Mouse (Mus musculus): ENCODE data around the gene Gsdma3. TPM values are rescaled to one million over a fixed set of nuclear protein-coding genes. Genes with fewer than 3 reads are reported as not detected.

Gene Gsdma3
- polyA plus RNA-seq, 1 experiment, result not detected

GRCm38 (mm10) chr11:98681786-98682745 is 55.9 kb downstream of the Gsdma3 start, which contains the start of gene Psmd3:
Psmd3 (plus strand) TSS chr11:98682554.
- H3K4me1 ChIP-seq, result peaks cover 45% of the 10 kb centered on the region
- TF ChIP-seq FLI1 (IDR thresholded peaks at IDR 0.05; ENCODE audit: low read length) (no peak), GATA1 (IDR thresholded peaks at IDR 0.05; ENCODE audit: borderline replicate concordance, low read length) (no peak; the same call in 2 of the 3 replicates)
- peaks cover 3% of the 10 kb centered on the region for H3K27me3 ChIP-seq (replicated peaks)
- H3K4me3 ChIP-seq (replicated peaks), result peak within 1 kb of the TSS; percentile 100
- no peaks in the 10 kb centered on the region for H3K9me3 ChIP-seq
- H3K36me3 ChIP-seq (replicated peaks; ENCODE audit: low read length), result peaks cover 30% of the 10 kb centered on the region

- Histone ChIP-seq H3K4me1 (peaks cover 45% of the 10 kb centered on the region), H3K36me3 (replicated peaks; ENCODE audit: low read length) (peaks cover 37% of the 10 kb centered on the region), H3K4me3 (replicated peaks) (peak overlapping the region; percentile 100), H3K27me3 (replicated peaks) (no peaks in the 10 kb centered on the region), H3K9me3 (no peaks in the 10 kb centered on the region)
- TF ChIP-seq FLI1 (IDR thresholded peaks at IDR 0.05; ENCODE audit: low read length), result no peak
- no peak for TF ChIP-seq GATA1 (IDR thresholded peaks at IDR 0.05; ENCODE audit: borderline replicate concordance, low read length)
Observed at GRCm38 (mm10) chr11:98682811-98683210, 56.7 kb downstream of the Gsdma3 start.

GRCm38 (mm10) chr11:98685642-98686041 is 59.5 kb downstream of the Gsdma3 start:
- H3K27me3 ChIP-seq (replicated peaks), result no peaks in the 10 kb centered on the region
- no peaks in the 10 kb centered on the region for H3K9me3 ChIP-seq
- no peak for TF ChIP-seq FLI1 (IDR thresholded peaks at IDR 0.05; ENCODE audit: low read length)
- TF ChIP-seq GATA1 (IDR thresholded peaks at IDR 0.05; ENCODE audit: borderline replicate concordance, low read length), result no peak
- H3K4me1 ChIP-seq, result peaks cover 36% of the 10 kb centered on the region
- no peak overlapping the region for H3K4me3 ChIP-seq (replicated peaks)
- H3K36me3 ChIP-seq (replicated peaks; ENCODE audit: low read length), result peaks cover 61% of the 10 kb centered on the region

- peaks cover 75% of the 10 kb centered on the region for H3K36me3 ChIP-seq (replicated peaks; ENCODE audit: low read length)
- H3K4me1 ChIP-seq, result peaks cover 23% of the 10 kb centered on the region
- H3K4me3 ChIP-seq (replicated peaks), result no peak overlapping the region
- TF ChIP-seq GATA1 (IDR thresholded peaks at IDR 0.05; ENCODE audit: borderline replicate concordance, low read length) (no peak), FLI1 (IDR thresholded peaks at IDR 0.05; ENCODE audit: low read length) (no peak)
- no peaks in the 10 kb centered on the region for H3K9me3 ChIP-seq
- no peaks in the 10 kb centered on the region for H3K27me3 ChIP-seq (replicated peaks)
Observed at GRCm38 (mm10) chr11:98686976-98687375, 60.8 kb downstream of the Gsdma3 start.

Other genes with a start within 250 kb of the Gsdma3 start
- gene Tcap, start 242.5 kb upstream of the Gsdma3 start, polyA plus RNA-seq (2012; ENCODE audit: insufficient read depth, low replicate concordance), result 0.82 TPM in 1 of 2 replicates, not detected in the other
- not detected in 2 replicates for gene Pnmt, start 239.9 kb upstream of the Gsdma3 start, polyA plus RNA-seq (2012; ENCODE audit: insufficient read depth, low replicate concordance)
- 8.5 and 10.4 TPM in 2 replicates for gene Pgap3, start 225.9 kb upstream of the Gsdma3 start, polyA plus RNA-seq (2012; ENCODE audit: insufficient read depth, low replicate concordance)
- gene Erbb2, start 213.9 kb upstream of the Gsdma3 start, polyA plus RNA-seq (2012; ENCODE audit: insufficient read depth, low replicate concordance), result 0.04 TPM in 1 of 2 replicates, not detected in the other
- 9.6 and 89.1 TPM in 2 replicates for gene Mien1, start 187.4 kb upstream of the Gsdma3 start, polyA plus RNA-seq (2012; ENCODE audit: insufficient read depth, low replicate concordance)
- gene Grb7, start 180.0 kb upstream of the Gsdma3 start, polyA plus RNA-seq (2012; ENCODE audit: insufficient read depth, low replicate concordance), result not detected in 2 replicates
- gene Ikzf3, start 80.3 kb upstream of the Gsdma3 start, polyA plus RNA-seq (2012; ENCODE audit: insufficient read depth, low replicate concordance), result 0.47 TPM in 1 of 2 replicates, not detected in the other
- 0.08 TPM in 1 of 2 replicates, not detected in the other for gene Zpbp2, start 75.3 kb upstream of the Gsdma3 start, polyA plus RNA-seq (2012; ENCODE audit: insufficient read depth, low replicate concordance)
- 106 and 188 TPM in 2 replicates for gene Ormdl3, start 39.0 kb upstream of the Gsdma3 start, polyA plus RNA-seq (2012; ENCODE audit: insufficient read depth, low replicate concordance)
- not detected in 2 replicates for gene Lrrc3c, start 28.1 kb upstream of the Gsdma3 start, polyA plus RNA-seq (2012; ENCODE audit: insufficient read depth, low replicate concordance)
- not detected in 2 replicates for gene Gm12355, start 699 bp upstream of the Gsdma3 start, polyA plus RNA-seq (2012; ENCODE audit: insufficient read depth, low replicate concordance)
- gene Gsdma2, start 20.4 kb downstream of the Gsdma3 start, polyA plus RNA-seq (2012; ENCODE audit: insufficient read depth, low replicate concordance), result not detected in 2 replicates
- gene Gsdma, start 38.0 kb downstream of the Gsdma3 start, polyA plus RNA-seq (2012; ENCODE audit: insufficient read depth, low replicate concordance), result 2.2 and 3.4 TPM in 2 replicates
- gene Psmd3, start 56.2 kb downstream of the Gsdma3 start, polyA plus RNA-seq (2012; ENCODE audit: insufficient read depth, low replicate concordance), result 128 and 167 TPM in 2 replicates
- not detected in 2 replicates for gene Csf3, start 74.9 kb downstream of the Gsdma3 start, polyA plus RNA-seq (2012; ENCODE audit: insufficient read depth, low replicate concordance)
- gene Med24, start 103.1 kb downstream of the Gsdma3 start, polyA plus RNA-seq (2012; ENCODE audit: insufficient read depth, low replicate concordance), result 40.2 and 55.7 TPM in 2 replicates
- 37.6 and 38.9 TPM in 2 replicates for gene Thra, start 114.3 kb downstream of the Gsdma3 start, polyA plus RNA-seq (2012; ENCODE audit: insufficient read depth, low replicate concordance)
- 5.6 and 22.1 TPM in 2 replicates for gene Nr1d1, start 149.0 kb downstream of the Gsdma3 start, polyA plus RNA-seq (2012; ENCODE audit: insufficient read depth, low replicate concordance)
- gene Msl1, start 169.2 kb downstream of the Gsdma3 start, polyA plus RNA-seq (2012; ENCODE audit: insufficient read depth, low replicate concordance), result 30.0 and 46.8 TPM in 2 replicates
- 10.6 and 13.2 TPM in 2 replicates for gene Casc3, start 178.5 kb downstream of the Gsdma3 start, polyA plus RNA-seq (2012; ENCODE audit: insufficient read depth, low replicate concordance)
- gene Rapgefl1, start 210.4 kb downstream of the Gsdma3 start, polyA plus RNA-seq (2012; ENCODE audit: insufficient read depth, low replicate concordance), result 0.29 TPM in 1 of 2 replicates, not detected in the other
- 7.3 and 10.6 TPM in 2 replicates for gene Wipf2, start 237.3 kb downstream of the Gsdma3 start, polyA plus RNA-seq (2012; ENCODE audit: insufficient read depth, low replicate concordance)

All from megakaryocyte, embryonic 14.5 days (primary cell).